Mouse (Mus musculus): ENCODE data around the gene Tmem115. TPM values are rescaled to one million over a fixed set of nuclear protein-coding genes. Genes with fewer than 3 reads are reported as not detected.
"Not testable (repeated sequence)": the region's sequence is repeated elsewhere in the genome, so short reads cannot be mapped to it uniquely, and the experiment has no call there.

Gene Tmem115
- polyA plus RNA-seq, 1 experiment, result 63.5 TPM

- 55% methylated on average over 22 of the region's 22 CpGs for WGBS
- H3K4me3 ChIP-seq (ENCODE audit: low read depth, low read length), result peak overlapping the region; percentile 89
- peak overlapping the region; percentile 99 for H3K27ac ChIP-seq (ENCODE audit: insufficient read depth, low read depth, low read length)
- 0 out of 2 replicates have a peak, but pooled peaks have one; percentile 6 for TF ChIP-seq POLR2A (IDR thresholded peaks at IDR 0.05; ENCODE audit: low read depth, low read length)
- TF ChIP-seq CTCF (IDR thresholded peaks at IDR 0.05; ENCODE audit: extremely low read depth, insufficient read length, insufficient replicate concordance, low read depth, low read length), result no peak
- peaks cover 37% of the 10 kb centered on the region for H3K4me1 ChIP-seq (ENCODE audit: control insufficient read depth, insufficient read depth, insufficient read length, low read length)
- H3K27me3 ChIP-seq (ENCODE audit: control insufficient read depth, insufficient read depth, low read length), result no peaks in the 10 kb centered on the region
- H3K36me3 ChIP-seq (ENCODE audit: control insufficient read depth, insufficient read depth, low read length), result peaks cover 13% of the 10 kb centered on the region
Measured at GRCm38 (mm10) chr9:107571534-107572326, 38.0 kb downstream of the Tmem115 start.

- Histone ChIP-seq H3K36me3 (ENCODE audit: control insufficient read depth, insufficient read depth, low read length) (peaks cover 13% of the 10 kb centered on the region), H3K4me3 (ENCODE audit: low read depth, low read length) (peak overlapping the region; percentile 20; the same call in 1 of the 2 replicates), H3K27me3 (ENCODE audit: control insufficient read depth, insufficient read depth, low read length) (no peaks in the 10 kb centered on the region), H3K27ac (ENCODE audit: insufficient read depth, low read depth, low read length) (peak overlapping the region; percentile 99), H3K4me1 (ENCODE audit: control insufficient read depth, insufficient read depth, insufficient read length, low read length) (peaks cover 39% of the 10 kb centered on the region)
- TF ChIP-seq CTCF (IDR thresholded peaks at IDR 0.05; ENCODE audit: extremely low read depth, insufficient read length, insufficient replicate concordance, low read depth, low read length), result no peak
- TF ChIP-seq POLR2A (IDR thresholded peaks at IDR 0.05; ENCODE audit: low read depth, low read length), result no peak
- WGBS, result 97% methylated on average over 2 of the region's 2 CpGs
Measured at GRCm38 (mm10) chr9:107572327-107572662, 38.5 kb downstream of the Tmem115 start.

- Histone ChIP-seq H3K36me3 (ENCODE audit: control insufficient read depth, insufficient read depth, low read length) (peaks cover 13% of the 10 kb centered on the region), H3K4me1 (ENCODE audit: control insufficient read depth, insufficient read depth, insufficient read length, low read length) (peaks cover 41% of the 10 kb centered on the region)
- TF ChIP-seq CTCF (IDR thresholded peaks at IDR 0.05; ENCODE audit: extremely low read depth, insufficient read length, insufficient replicate concordance, low read depth, low read length), result peak; percentile 6; the same call in 1 of the 2 replicates
- not testable (repeated sequence) for H3K27ac ChIP-seq (ENCODE audit: insufficient read depth, low read depth, low read length); H3K27me3 ChIP-seq (ENCODE audit: control insufficient read depth, insufficient read depth, low read length); H3K4me3 ChIP-seq (ENCODE audit: low read depth, low read length)
- 89% methylated on average over 6 of the region's 6 CpGs for WGBS
Measured at GRCm38 (mm10) chr9:107573774-107574173, 40.0 kb downstream of the Tmem115 start.

GRCm38 (mm10) chr9:107575579-107576356 is 42.0 kb downstream of the Tmem115 start:
- TF ChIP-seq CTCF (IDR thresholded peaks at IDR 0.05; ENCODE audit: extremely low read depth, insufficient read length, insufficient replicate concordance, low read depth, low read length) (no peak), POLR2A (IDR thresholded peaks at IDR 0.05; ENCODE audit: low read depth, low read length) (no peak)
- H3K4me1 ChIP-seq (ENCODE audit: control insufficient read depth, insufficient read depth, insufficient read length, low read length), result peaks cover 31% of the 10 kb centered on the region
- H3K27me3 ChIP-seq (ENCODE audit: control insufficient read depth, insufficient read depth, low read length), result no peaks in the 10 kb centered on the region
- WGBS, result 23% methylated on average over 14 of the region's 14 CpGs
- peak overlapping the region; percentile 89 for H3K27ac ChIP-seq (ENCODE audit: insufficient read depth, low read depth, low read length)
- no peak overlapping the region for H3K4me3 ChIP-seq (ENCODE audit: low read depth, low read length)
- H3K36me3 ChIP-seq (ENCODE audit: control insufficient read depth, insufficient read depth, low read length), result peaks cover 13% of the 10 kb centered on the region

- Histone ChIP-seq H3K4me1 (ENCODE audit: control insufficient read depth, insufficient read depth, insufficient read length, low read length) (peaks cover 30% of the 10 kb centered on the region), H3K27me3 (ENCODE audit: control insufficient read depth, insufficient read depth, low read length) (no peaks in the 10 kb centered on the region), H3K27ac (ENCODE audit: insufficient read depth, low read depth, low read length) (peak within 1 kb of the TSS; percentile 89), H3K4me3 (ENCODE audit: low read depth, low read length) (peak within 1 kb of the TSS; percentile 56), H3K36me3 (ENCODE audit: control insufficient read depth, insufficient read depth, low read length) (peaks cover 13% of the 10 kb centered on the region)
- TF ChIP-seq POLR2A (IDR thresholded peaks at IDR 0.05; ENCODE audit: low read depth, low read length), result peak; percentile 46; the same call in 1 of the 2 replicates
- TF ChIP-seq CTCF (IDR thresholded peaks at IDR 0.05; ENCODE audit: extremely low read depth, insufficient read length, insufficient replicate concordance, low read depth, low read length), result no peak
- WGBS, result 11% methylated on average over 16 of the region's 16 CpGs
Measured at GRCm38 (mm10) chr9:107576357-107577107, 42.8 kb downstream of the Tmem115 start, which contains the start of gene Hyal1. Gene Hyal1, plus strand, starts transcription at chr9:107576927.

- no peak for TF ChIP-seq CTCF (IDR thresholded peaks at IDR 0.05; ENCODE audit: extremely low read depth, insufficient read length, insufficient replicate concordance, low read depth, low read length)
- TF ChIP-seq POLR2A (IDR thresholded peaks at IDR 0.05; ENCODE audit: low read depth, low read length), result no peak
- H3K27me3 ChIP-seq (ENCODE audit: control insufficient read depth, insufficient read depth, low read length), result no peaks in the 10 kb centered on the region
- no peak overlapping the region for H3K27ac ChIP-seq (ENCODE audit: insufficient read depth, low read depth, low read length)
- H3K4me3 ChIP-seq (ENCODE audit: low read depth, low read length), result no peak overlapping the region
- 89% methylated on average over 10 of the region's 10 CpGs for WGBS
- H3K4me1 ChIP-seq (ENCODE audit: control insufficient read depth, insufficient read depth, insufficient read length, low read length), result peaks cover 28% of the 10 kb centered on the region; the same call in 1 of the 2 replicates
- H3K36me3 ChIP-seq (ENCODE audit: control insufficient read depth, insufficient read depth, low read length), result peaks cover 4% of the 10 kb centered on the region
Measured at GRCm38 (mm10) chr9:107577871-107578270, 44.1 kb downstream of the Tmem115 start.
